Mouse (Mus musculus): ENCODE results near the gene Sema5b. TPM values are rescaled to one million over a fixed set of nuclear protein-coding genes. Genes with fewer than 3 reads are reported as not detected.

Sema5b gene
- polyA plus RNA-seq, 1 experiment = 64.3 TPM

DNA sequence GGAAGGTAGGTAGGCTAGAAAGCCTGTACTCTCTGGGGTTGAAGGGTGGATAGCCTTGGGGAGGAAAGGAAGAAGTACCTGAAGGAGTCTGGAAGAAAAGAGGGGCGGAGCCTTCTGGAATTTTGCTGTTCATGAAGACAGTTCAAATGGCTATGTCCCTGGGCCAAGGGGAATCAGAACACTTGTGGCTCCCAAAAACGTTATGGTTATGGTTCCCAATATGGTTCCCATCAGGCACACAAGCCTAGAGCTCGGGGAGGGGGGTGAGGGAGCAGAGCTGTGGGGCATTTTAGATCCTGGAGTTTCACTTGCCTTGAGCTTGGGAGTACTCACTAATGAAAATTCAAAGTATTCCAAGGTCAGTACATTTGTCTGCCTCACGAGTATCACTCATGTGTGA lies 123.9 kb downstream of the Sema5b start:
- Histone ChIP-seq H3K4me3 (ENCODE audit: control insufficient read depth, low read depth, low read length) (no peak overlapping the region), H3K27ac (ENCODE audit: control insufficient read depth, insufficient read depth, low read depth, low read length) (no peak overlapping the region), H3K36me3 (ENCODE audit: control insufficient read depth, insufficient read depth, low read length) (no peaks in the 10 kb centered on the region), H3K4me1 (ENCODE audit: control insufficient read depth, insufficient read depth, low read length) (peaks cover 4% of the 10 kb centered on the region), H3K27me3 (ENCODE audit: control insufficient read depth, insufficient read depth, low read length) (0 out of 2 replicates have a peak, but pooled peaks cover 2% of the 10 kb centered on the region)
- no peak for TF ChIP-seq POLR2A (IDR thresholded peaks at IDR 0.05; ENCODE audit: control insufficient read depth, low read depth, low read length)
- TF ChIP-seq CTCF (IDR thresholded peaks at IDR 0.05; ENCODE audit: control insufficient read depth, insufficient read depth, insufficient replicate concordance, low read depth, low read length) = no peak

DNA sequence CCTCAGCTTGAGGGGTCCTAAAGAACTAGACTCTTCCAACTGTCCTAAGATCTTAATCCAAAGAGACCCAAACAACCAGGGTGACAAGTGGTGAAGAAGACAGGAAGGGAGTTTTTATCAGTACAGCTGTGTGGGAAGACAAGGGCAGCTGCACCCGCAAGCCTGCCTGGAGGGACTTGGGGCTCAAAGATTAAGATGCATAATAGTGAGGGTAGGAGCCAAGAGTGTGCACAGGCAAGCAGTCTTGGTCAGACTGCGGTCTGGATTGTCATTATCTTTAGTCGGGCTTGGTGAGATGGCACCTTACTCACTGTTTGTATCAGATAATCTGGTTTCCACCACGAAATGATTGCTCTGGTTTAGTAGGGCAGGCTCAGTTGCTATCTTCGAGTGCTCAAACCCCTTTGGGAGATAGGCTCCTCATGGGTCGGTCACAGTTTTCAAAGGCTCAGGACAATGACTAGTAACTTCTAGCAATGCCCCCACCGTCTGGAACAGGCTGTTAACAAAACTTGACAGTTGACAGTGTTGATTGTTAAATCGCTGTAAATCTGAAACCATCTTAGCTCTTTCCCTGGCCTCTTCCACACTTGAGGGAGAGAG lies 136.7 kb downstream of the Sema5b start:
- Histone ChIP-seq H3K4me3 (ENCODE audit: control insufficient read depth, low read depth, low read length) (no peak overlapping the region), H3K36me3 (ENCODE audit: control insufficient read depth, insufficient read depth, low read length) (no peaks in the 10 kb centered on the region), H3K27ac (ENCODE audit: control insufficient read depth, insufficient read depth, low read depth, low read length) (no peak overlapping the region), H3K27me3 (ENCODE audit: control insufficient read depth, insufficient read depth, low read length) (no peaks in the 10 kb centered on the region), H3K4me1 (ENCODE audit: control insufficient read depth, insufficient read depth, low read length) (peaks cover 7% of the 10 kb centered on the region)
- TF ChIP-seq CTCF (IDR thresholded peaks at IDR 0.05; ENCODE audit: control insufficient read depth, insufficient read depth, insufficient replicate concordance, low read depth, low read length) (no peak), POLR2A (IDR thresholded peaks at IDR 0.05; ENCODE audit: control insufficient read depth, low read depth, low read length) (no peak)

- Histone ChIP-seq H3K4me3 (ENCODE audit: control insufficient read depth, low read depth, low read length) (no peak overlapping the region), H3K27ac (ENCODE audit: control insufficient read depth, insufficient read depth, low read depth, low read length) (no peak overlapping the region), H3K4me1 (ENCODE audit: control insufficient read depth, insufficient read depth, low read length) (peaks cover 7% of the 10 kb centered on the region), H3K27me3 (ENCODE audit: control insufficient read depth, insufficient read depth, low read length) (no peaks in the 10 kb centered on the region), H3K36me3 (ENCODE audit: control insufficient read depth, insufficient read depth, low read length) (no peaks in the 10 kb centered on the region)
- TF ChIP-seq POLR2A (IDR thresholded peaks at IDR 0.05; ENCODE audit: control insufficient read depth, low read depth, low read length) = no peak
- TF ChIP-seq CTCF (IDR thresholded peaks at IDR 0.05; ENCODE audit: control insufficient read depth, insufficient read depth, insufficient replicate concordance, low read depth, low read length) = no peak
These were observed 137.5 kb downstream of the Sema5b start for GRCm38 (mm10) chr16:35678476-35678875.

DNA sequence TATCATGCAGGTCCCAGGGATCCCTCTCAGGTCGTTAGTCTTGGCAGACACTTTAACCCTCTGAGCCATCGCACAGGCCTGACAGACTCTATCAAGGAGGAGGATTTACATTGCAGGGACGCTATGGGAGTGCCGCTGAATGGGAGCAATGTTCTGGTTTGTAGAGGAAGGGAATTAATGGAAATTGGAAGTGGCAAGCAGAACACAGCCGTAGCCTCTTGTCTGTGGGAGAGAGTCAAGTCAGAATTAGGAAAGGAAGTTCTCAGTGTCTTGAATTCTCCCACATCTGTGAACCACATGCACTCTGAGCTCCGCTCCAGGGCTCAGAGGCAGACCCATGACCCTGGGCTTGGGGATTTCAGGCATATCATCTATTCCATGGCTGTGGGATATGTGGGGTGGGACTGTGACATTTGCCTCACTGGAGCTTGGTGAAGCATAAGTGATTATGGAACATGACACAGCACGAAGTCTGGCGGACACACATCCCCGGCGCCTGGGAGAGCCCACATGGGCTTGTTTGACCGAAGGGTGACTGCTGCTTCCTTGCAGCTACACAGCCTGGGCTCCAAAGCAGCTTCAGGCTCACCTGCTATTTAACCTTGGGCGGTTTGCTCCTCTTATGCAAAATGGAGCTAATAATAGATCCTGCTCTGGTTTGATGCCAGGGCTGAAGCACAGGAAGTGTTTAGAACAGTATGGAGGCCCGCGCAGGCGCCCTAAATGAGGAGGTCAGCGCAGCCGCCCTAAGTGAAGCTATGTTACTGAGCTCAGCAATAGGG lies 140.6 kb downstream of the Sema5b start:
- TF ChIP-seq POLR2A (IDR thresholded peaks at IDR 0.05; ENCODE audit: control insufficient read depth, low read depth, low read length) (no peak), CTCF (IDR thresholded peaks at IDR 0.05; ENCODE audit: control insufficient read depth, insufficient read depth, insufficient replicate concordance, low read depth, low read length) (no peak)
- no peak overlapping the region for H3K27ac ChIP-seq (ENCODE audit: control insufficient read depth, insufficient read depth, low read depth, low read length)
- H3K36me3 ChIP-seq (ENCODE audit: control insufficient read depth, insufficient read depth, low read length) = no peaks in the 10 kb centered on the region
- peaks cover 7% of the 10 kb centered on the region for H3K4me1 ChIP-seq (ENCODE audit: control insufficient read depth, insufficient read depth, low read length)
- H3K27me3 ChIP-seq (ENCODE audit: control insufficient read depth, insufficient read depth, low read length) = no peaks in the 10 kb centered on the region
- peak overlapping the region; percentile 59 for H3K4me3 ChIP-seq (ENCODE audit: control insufficient read depth, low read depth, low read length)

DNA sequence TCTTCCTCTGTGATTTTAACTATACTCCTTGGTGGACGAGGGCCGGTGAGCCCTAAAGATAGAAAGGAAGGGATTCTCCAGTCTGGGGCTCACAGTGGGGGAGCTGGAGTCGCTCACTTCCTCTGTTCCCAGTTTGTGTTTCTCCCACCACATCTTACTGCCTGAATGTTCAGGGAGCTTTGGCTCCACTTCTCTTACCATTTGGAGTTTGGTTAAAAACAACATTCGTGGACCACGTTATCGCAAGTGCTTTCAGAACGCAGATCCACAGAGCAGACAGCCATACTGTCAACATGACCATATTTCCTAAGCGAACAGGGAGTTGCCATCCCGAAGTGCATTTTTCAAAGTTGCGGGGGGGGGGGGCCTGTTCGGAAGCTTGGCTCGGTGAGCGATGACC lies 144.1 kb downstream of the Sema5b start:
- no peak for TF ChIP-seq POLR2A (IDR thresholded peaks at IDR 0.05; ENCODE audit: control insufficient read depth, low read depth, low read length)
- no peak for TF ChIP-seq CTCF (IDR thresholded peaks at IDR 0.05; ENCODE audit: control insufficient read depth, insufficient read depth, insufficient replicate concordance, low read depth, low read length)
- Histone ChIP-seq H3K27ac (ENCODE audit: control insufficient read depth, insufficient read depth, low read depth, low read length) (no peak overlapping the region), H3K4me3 (ENCODE audit: control insufficient read depth, low read depth, low read length) (no peak overlapping the region), H3K36me3 (ENCODE audit: control insufficient read depth, insufficient read depth, low read length) (no peaks in the 10 kb centered on the region), H3K4me1 (ENCODE audit: control insufficient read depth, insufficient read depth, low read length) (peaks cover 7% of the 10 kb centered on the region), H3K27me3 (ENCODE audit: control insufficient read depth, insufficient read depth, low read length) (no peaks in the 10 kb centered on the region)

- Histone ChIP-seq H3K4me3 (ENCODE audit: control insufficient read depth, low read depth, low read length) (no peak overlapping the region), H3K4me1 (ENCODE audit: control insufficient read depth, insufficient read depth, low read length) (peaks cover 6% of the 10 kb centered on the region), H3K36me3 (ENCODE audit: control insufficient read depth, insufficient read depth, low read length) (no peaks in the 10 kb centered on the region), H3K27me3 (ENCODE audit: control insufficient read depth, insufficient read depth, low read length) (no peaks in the 10 kb centered on the region), H3K27ac (ENCODE audit: control insufficient read depth, insufficient read depth, low read depth, low read length) (no peak overlapping the region)
- TF ChIP-seq POLR2A (IDR thresholded peaks at IDR 0.05; ENCODE audit: control insufficient read depth, low read depth, low read length) (no peak), CTCF (IDR thresholded peaks at IDR 0.05; ENCODE audit: control insufficient read depth, insufficient read depth, insufficient replicate concordance, low read depth, low read length) (no peak)
These were observed 145.5 kb downstream of the Sema5b start for GRCm38 (mm10) chr16:35686491-35686890.

DNA sequence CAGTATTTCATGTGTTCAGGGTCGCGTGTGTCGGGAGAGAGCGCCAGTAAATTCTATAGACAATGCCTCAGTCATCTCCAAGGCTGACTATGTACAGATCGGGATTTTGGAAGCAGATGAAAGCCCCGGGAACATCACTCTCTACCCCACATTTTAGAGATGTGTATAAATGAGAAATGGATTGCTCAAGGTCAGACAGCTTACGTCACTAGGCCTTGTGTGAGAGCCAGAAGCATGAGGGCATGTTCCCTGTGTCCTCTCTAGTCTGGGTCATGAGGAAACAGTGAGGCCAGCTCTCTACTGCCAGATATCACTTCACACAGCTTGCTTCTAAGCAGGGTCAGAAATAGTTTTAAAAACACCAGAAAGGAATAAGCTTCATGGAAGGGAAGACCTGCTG lies 150.7 kb downstream of the Sema5b start:
- Histone ChIP-seq H3K4me3 (ENCODE audit: control insufficient read depth, low read depth, low read length) (no peak overlapping the region), H3K27me3 (ENCODE audit: control insufficient read depth, insufficient read depth, low read length) (no peaks in the 10 kb centered on the region), H3K27ac (ENCODE audit: control insufficient read depth, insufficient read depth, low read depth, low read length) (no peak overlapping the region), H3K36me3 (ENCODE audit: control insufficient read depth, insufficient read depth, low read length) (no peaks in the 10 kb centered on the region), H3K4me1 (ENCODE audit: control insufficient read depth, insufficient read depth, low read length) (no peaks in the 10 kb centered on the region)
- TF ChIP-seq CTCF (IDR thresholded peaks at IDR 0.05; ENCODE audit: control insufficient read depth, insufficient read depth, insufficient replicate concordance, low read depth, low read length) = no peak

Measured in testis, adult 2 months (tissue).